Mouse (Mus musculus) forebrain, embryonic 10.5 days (tissue): ENCODE data around the gene Arhgef33. TPM values are rescaled to one million over a fixed set of nuclear protein-coding genes. Genes with fewer than 3 reads are reported as not detected.

Source experiments
- DNase-seq: peaks from one replicate; pipeline ENCODE4 v3.0.0-alpha.2; 2017; ENCODE audit warnings: low spot score; ENCODE audit errors: extremely low spot score
- H3K27ac ChIP-seq: fragments of 300-500 bp; sonication (generic); 2 replicates; pipeline ENCODE4 v1.5.1; 2016; ENCODE audit warnings: mild to moderate bottlenecking
- H3K27me3 ChIP-seq: fragments of 300-500 bp; sonication (generic); 2 replicates; pipeline ENCODE4 v1.6.1; 2016; ENCODE audit warnings: mild to moderate bottlenecking; ENCODE audit not compliant: poor library complexity, severe bottlenecking
- H3K36me3 ChIP-seq: fragments of 300-500 bp; sonication (generic); replicated peaks from 2 replicates; pipeline ENCODE4 v1.6.1; 2016; ENCODE audit warnings: mild to moderate bottlenecking, moderate library complexity
- H3K4me1 ChIP-seq: fragments of 300-500 bp; sonication (generic); 2 replicates; pipeline ENCODE4 v1.6.1; 2016
- H3K4me3 ChIP-seq: fragments of 300-500 bp; sonication (generic); 2 replicates; pipeline ENCODE4 v1.5.1; 2016; ENCODE audit warnings: mild to moderate bottlenecking, moderate library complexity
- H3K9me3 ChIP-seq: fragments of 300-500 bp; sonication (generic); 2 replicates; pipeline ENCODE4 v1.6.1; 2016; ENCODE audit warnings: mild to moderate bottlenecking, moderate library complexity
- WGBS: fragments of 180-500 bp; shearing (Covaris S2); methylation state at CpG from one replicate; pipeline ENCODE4 v1.1.7; 2016; 5-methylcytosine and 5-hydroxymethylcytosine counted together
- polyA plus RNA-seq: library from polyadenylated mRNA; unstranded; fragments of >200 nt; fragmentation: Nextera tagmentation; extraction: Ambion mirVana; gene quantifications from 2 replicates; pipeline ENCODE4 v1.2.1, GENCODE M21; 2016

The Arhgef33 gene
- polyA plus RNA-seq, 1 experiment from 2014 or later: 0.97 TPM

- H3K4me3 ChIP-seq: no peak overlapping the region
- no peaks in the 10 kb centered on the region for H3K9me3 ChIP-seq
- 93% methylated on average over 5 of the region's 5 CpGs for WGBS
- no peak for DNase-seq
- no peaks in the 10 kb centered on the region for H3K4me1 ChIP-seq
- H3K27me3 ChIP-seq: no peaks in the 10 kb centered on the region
- H3K27ac ChIP-seq: no peak overlapping the region
- H3K36me3 ChIP-seq: no peaks in the 10 kb centered on the region
Measured at GRCm38 (mm10) chr17:80298844-80299243, 8.4 kb upstream of the Arhgef33 start.

GRCm38 (mm10) chr17:80311761-80312160 is 4.6 kb downstream of the Arhgef33 start:
- Histone ChIP-seq H3K9me3 (no peaks in the 10 kb centered on the region), H3K36me3 (no peaks in the 10 kb centered on the region), H3K4me1 (peaks cover 17% of the 10 kb centered on the region; the same call in 1 of the 2 replicates), H3K4me3 (no peak overlapping the region), H3K27ac (0 out of 2 replicates have a peak overlapping the region, but pooled peaks have one; percentile 35), H3K27me3 (no peaks in the 10 kb centered on the region)
- WGBS: 84% methylated on average over 9 of the region's 9 CpGs
- DNase-seq: no peak

- DNase-seq: no peak
- Histone ChIP-seq H3K9me3 (no peaks in the 10 kb centered on the region), H3K4me3 (no peak overlapping the region), H3K4me1 (peaks cover 14% of the 10 kb centered on the region; the same call in 1 of the 2 replicates), H3K27ac (no peak overlapping the region), H3K36me3 (no peaks in the 10 kb centered on the region), H3K27me3 (no peaks in the 10 kb centered on the region)
- 84% methylated on average over 4 of the region's 4 CpGs for WGBS
Measured at GRCm38 (mm10) chr17:80312405-80312804, 5.2 kb downstream of the Arhgef33 start.

GRCm38 (mm10) chr17:80322228-80322627 is 15.0 kb downstream of the Arhgef33 start:
- WGBS: 88% methylated on average over 6 of the region's 6 CpGs

GRCm38 (mm10) chr17:80323015-80323414 is 15.8 kb downstream of the Arhgef33 start:
- no peaks in the 10 kb centered on the region for H3K9me3 ChIP-seq
- 86% methylated on average over 4 of the region's 4 CpGs for WGBS
- H3K27ac ChIP-seq: no peak overlapping the region
- no peaks in the 10 kb centered on the region for H3K4me1 ChIP-seq
- no peaks in the 10 kb centered on the region for H3K36me3 ChIP-seq
- no peak for DNase-seq
- H3K4me3 ChIP-seq: no peak overlapping the region
- no peaks in the 10 kb centered on the region for H3K27me3 ChIP-seq

More at GRCm38 (mm10) chr17:80322228-80322627, 15.0 kb downstream of the Arhgef33 start:
- Histone ChIP-seq H3K27ac (no peak overlapping the region), H3K4me3 (no peak overlapping the region), H3K9me3 (no peaks in the 10 kb centered on the region), H3K36me3 (no peaks in the 10 kb centered on the region), H3K27me3 (no peaks in the 10 kb centered on the region), H3K4me1 (no peaks in the 10 kb centered on the region)
- DNase-seq: no peak

- H3K9me3 ChIP-seq: no peaks in the 10 kb centered on the region
- no peak overlapping the region for H3K4me3 ChIP-seq
- no peaks in the 10 kb centered on the region for H3K27me3 ChIP-seq
- 83% methylated on average over 8 of the region's 8 CpGs for WGBS
- H3K36me3 ChIP-seq: no peaks in the 10 kb centered on the region
- H3K4me1 ChIP-seq: no peaks in the 10 kb centered on the region
- no peak for DNase-seq
- H3K27ac ChIP-seq: no peak overlapping the region
Measured at GRCm38 (mm10) chr17:80323658-80324057, 16.5 kb downstream of the Arhgef33 start.

- H3K9me3 ChIP-seq: no peaks in the 10 kb centered on the region
- no peaks in the 10 kb centered on the region for H3K27me3 ChIP-seq
- H3K4me3 ChIP-seq: no peak overlapping the region
- WGBS: 87% methylated on average over 7 of the region's 7 CpGs
- no peak overlapping the region for H3K27ac ChIP-seq
- DNase-seq: no peak
- no peaks in the 10 kb centered on the region for H3K4me1 ChIP-seq
- no peaks in the 10 kb centered on the region for H3K36me3 ChIP-seq
Measured at GRCm38 (mm10) chr17:80324521-80324920, 17.3 kb downstream of the Arhgef33 start.

GRCm38 (mm10) chr17:80325456-80325855 is 18.2 kb downstream of the Arhgef33 start:
- 94% methylated on average over 5 of the region's 5 CpGs for WGBS
- H3K9me3 ChIP-seq: no peaks in the 10 kb centered on the region
- no peaks in the 10 kb centered on the region for H3K4me1 ChIP-seq
- H3K27me3 ChIP-seq: no peaks in the 10 kb centered on the region
- no peak overlapping the region for H3K4me3 ChIP-seq
- no peak for DNase-seq
- no peak overlapping the region for H3K27ac ChIP-seq
- no peaks in the 10 kb centered on the region for H3K36me3 ChIP-seq

GRCm38 (mm10) chr17:80326431-80326830 is 19.2 kb downstream of the Arhgef33 start:
- Histone ChIP-seq H3K27ac (no peak overlapping the region), H3K4me3 (no peak overlapping the region), H3K9me3 (no peaks in the 10 kb centered on the region), H3K27me3 (no peaks in the 10 kb centered on the region), H3K36me3 (no peaks in the 10 kb centered on the region), H3K4me1 (no peaks in the 10 kb centered on the region)
- no peak for DNase-seq
- 81% methylated on average over 3 of the region's 3 CpGs for WGBS

GRCm38 (mm10) chr17:80332386-80332785 is 25.2 kb downstream of the Arhgef33 start:
- DNase-seq: no peak
- 92% methylated on average over 2 of the region's 2 CpGs for WGBS
- Histone ChIP-seq H3K4me1 (no peaks in the 10 kb centered on the region), H3K27ac (no peak overlapping the region), H3K36me3 (no peaks in the 10 kb centered on the region), H3K9me3 (no peaks in the 10 kb centered on the region), H3K27me3 (no peaks in the 10 kb centered on the region), H3K4me3 (no peak overlapping the region)

GRCm38 (mm10) chr17:80345277-80345676 is 38.1 kb downstream of the Arhgef33 start:
- no peaks in the 10 kb centered on the region for H3K36me3 ChIP-seq
- H3K27me3 ChIP-seq: 0 out of 2 replicates have a peak, but pooled peaks cover 4% of the 10 kb centered on the region
- peaks cover 13% of the 10 kb centered on the region for H3K4me1 ChIP-seq
- DNase-seq: no peak
- no peak overlapping the region for H3K4me3 ChIP-seq
- no peak overlapping the region for H3K27ac ChIP-seq
- 78% methylated on average over 4 of the region's 4 CpGs for WGBS
- H3K9me3 ChIP-seq: 0 out of 2 replicates have a peak, but pooled peaks cover 3% of the 10 kb centered on the region

GRCm38 (mm10) chr17:80346591-80347125 is 39.5 kb downstream of the Arhgef33 start:
- Histone ChIP-seq H3K9me3 (0 out of 2 replicates have a peak, but pooled peaks cover 3% of the 10 kb centered on the region), H3K4me1 (peaks cover 13% of the 10 kb centered on the region), H3K27ac (peak overlapping the region; percentile 6; the same call in 1 of the 2 replicates), H3K36me3 (no peaks in the 10 kb centered on the region), H3K4me3 (no peak overlapping the region), H3K27me3 (0 out of 2 replicates have a peak, but pooled peaks cover 4% of the 10 kb centered on the region)
- 34% methylated on average over 11 of the region's 11 CpGs for WGBS
- DNase-seq: peak; percentile 37

GRCm38 (mm10) chr17:80347234-80347633 is 40.0 kb downstream of the Arhgef33 start:
- 0 out of 2 replicates have a peak, but pooled peaks cover 3% of the 10 kb centered on the region for H3K9me3 ChIP-seq
- WGBS: 52% methylated on average over 6 of the region's 6 CpGs
- no peaks in the 10 kb centered on the region for H3K36me3 ChIP-seq
- peaks cover 13% of the 10 kb centered on the region for H3K4me1 ChIP-seq
- no peak for DNase-seq
- H3K27me3 ChIP-seq: 0 out of 2 replicates have a peak, but pooled peaks cover 4% of the 10 kb centered on the region
- H3K27ac ChIP-seq: 0 out of 2 replicates have a peak overlapping the region, but pooled peaks have one; percentile 6
- no peak overlapping the region for H3K4me3 ChIP-seq
